Mouse (Mus musculus) spleen, adult 12 weeks (tissue): ENCODE data around the gene Gck.
A peak's percentile ranks its signal among the peaks of the same experiment; 100 is the strongest.
"Not testable (repeated sequence)": the region's sequence is repeated elsewhere in the genome, so short reads cannot be mapped to it uniquely, and the experiment has no call there.

Experiments
- DNase-seq: peaks from one replicate; pipeline ENCODE4 v3.0.0; 2022; ENCODE audit warnings: low spot score

Gene Gck

GRCm38 (mm10) chr11:5907096-5907495, 42.8 kb downstream of the Gck start:
- DNase-seq: no peak

DNA sequence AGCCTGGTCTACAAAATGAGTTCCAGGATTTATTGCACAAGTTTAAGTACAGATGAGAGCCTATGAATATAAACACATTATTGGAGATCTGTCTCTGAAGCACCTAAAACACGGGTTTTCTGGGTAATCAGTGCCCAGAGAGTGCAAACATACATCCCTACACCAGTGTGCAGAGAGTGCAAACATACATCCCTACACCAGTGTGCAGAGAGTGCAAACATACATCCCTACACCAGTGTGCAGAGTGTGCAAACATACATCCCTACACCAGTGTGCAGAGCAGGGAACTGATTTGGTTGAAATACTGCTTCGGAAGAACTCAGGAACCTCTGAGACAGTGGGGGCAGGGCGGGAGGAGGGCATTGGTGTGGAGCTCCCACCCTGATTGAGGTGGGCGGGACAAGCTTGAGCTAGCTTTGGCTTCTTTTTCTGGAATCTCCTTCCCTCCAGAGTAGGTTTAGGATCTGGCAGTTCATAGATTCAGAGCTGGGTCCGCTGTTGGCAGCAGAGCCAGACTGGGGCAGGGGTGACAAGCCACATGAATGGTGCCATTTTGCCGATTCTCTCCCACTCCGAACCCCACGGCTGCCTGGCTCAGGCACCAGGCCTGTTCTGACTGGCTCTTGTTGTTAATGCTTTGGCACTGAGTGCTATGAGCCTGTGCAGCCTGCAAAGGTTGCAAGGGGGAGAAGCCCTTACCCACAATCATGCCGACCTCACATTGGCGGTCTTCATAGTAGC, 43.9 kb downstream of the Gck start:
- DNase-seq: no peak

DNA sequence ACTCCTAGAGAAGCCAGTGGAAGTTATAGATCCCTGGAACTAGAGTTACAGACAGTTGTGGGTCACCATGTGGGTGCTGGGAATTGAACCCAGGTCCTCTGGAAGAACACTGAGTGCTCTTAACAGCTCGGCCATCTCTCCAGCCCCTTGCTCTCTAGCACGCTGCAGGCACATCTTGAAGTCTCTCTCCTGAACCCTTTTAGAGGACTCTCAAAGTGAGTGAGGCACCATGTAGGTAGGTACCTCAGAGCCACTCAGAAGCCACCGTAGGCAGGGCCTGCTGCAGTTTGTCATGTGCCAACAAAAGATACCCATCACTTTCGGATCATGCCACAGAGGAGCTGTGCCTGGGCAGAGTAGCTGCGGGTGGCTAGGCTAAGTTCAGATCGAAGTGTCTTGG, 45.0 kb downstream of the Gck start:
- DNase-seq: no peak

DNA sequence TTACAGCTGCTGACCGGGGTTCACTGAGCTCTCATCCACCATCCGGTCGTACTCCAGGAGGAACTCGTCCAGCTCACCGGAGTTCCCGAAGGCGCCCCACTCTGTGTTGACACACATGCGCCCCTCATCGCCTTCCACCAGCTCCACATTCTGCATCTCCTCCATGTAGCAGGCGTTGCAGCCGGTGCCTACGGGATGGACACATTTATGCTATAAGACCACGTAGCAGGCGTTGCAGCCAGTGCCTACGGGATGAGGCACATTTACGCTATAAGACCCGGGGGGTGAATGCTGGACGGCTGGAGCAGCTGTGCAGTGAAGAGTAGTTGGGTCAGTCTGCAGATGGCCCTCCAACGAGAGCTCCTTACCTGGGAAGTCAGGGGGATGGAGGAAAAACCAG, 45.5 kb downstream of the Gck start:
- no peak for DNase-seq

DNA sequence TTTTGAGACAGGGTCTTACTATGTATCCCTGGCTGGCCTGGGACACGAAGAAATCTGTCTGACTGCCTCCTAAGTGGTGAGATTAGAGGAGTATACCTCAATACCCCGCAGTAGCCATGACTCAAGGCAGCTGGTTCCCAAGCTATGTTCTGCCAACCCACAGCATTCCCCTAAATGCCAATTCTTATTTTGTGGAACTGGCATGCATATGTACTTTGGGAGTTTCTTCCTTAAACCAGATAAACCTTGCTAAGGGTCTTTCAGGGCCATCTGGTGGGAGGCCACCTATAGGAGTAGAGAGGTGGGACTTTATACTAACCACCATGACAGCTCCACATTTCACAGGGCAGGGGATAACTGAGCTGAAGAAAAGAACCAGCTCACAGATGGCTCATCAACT, 46.0 kb downstream of the Gck start:
- DNase-seq: no peak

DNA sequence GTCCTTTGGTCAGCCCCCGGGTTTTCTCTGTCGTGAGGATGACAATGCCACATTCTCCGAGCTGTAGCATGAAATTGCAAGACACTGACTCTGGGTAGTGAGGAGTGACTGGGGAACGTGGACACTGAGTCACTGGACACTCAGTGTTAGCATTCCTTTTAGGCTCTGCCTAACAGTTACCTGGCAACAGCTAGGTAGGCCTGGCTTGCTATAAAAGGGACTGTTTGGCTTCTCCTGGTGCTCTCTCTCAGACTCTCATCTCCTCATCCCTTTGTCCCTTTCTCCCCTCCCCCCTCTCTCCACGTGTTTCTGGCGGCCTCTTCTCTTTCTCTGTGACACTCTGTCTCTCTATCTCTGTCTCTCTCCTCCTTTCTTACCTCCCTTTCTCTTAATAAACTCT, 47.5 kb downstream of the Gck start:
- no peak for DNase-seq

DNA sequence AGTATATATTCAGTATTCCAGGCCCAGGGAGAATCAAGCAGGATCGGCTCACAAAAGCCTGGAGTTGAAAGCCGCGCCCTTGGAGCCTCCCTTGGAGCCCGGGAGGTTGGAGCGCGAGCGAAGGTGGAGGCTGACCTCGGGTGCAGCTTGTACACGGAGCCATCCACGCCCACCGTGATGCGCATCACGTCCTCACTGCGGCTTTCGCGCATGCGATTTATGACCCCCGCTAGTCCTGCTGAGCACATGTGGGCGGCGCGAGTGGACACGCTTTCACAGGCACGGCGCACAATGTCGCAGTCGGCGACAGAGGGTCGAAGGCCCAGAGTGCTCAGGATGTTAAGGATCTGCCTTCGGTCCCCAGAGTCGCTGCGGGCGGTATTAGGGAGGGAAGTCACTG, 47.9 kb downstream of the Gck start:
- no peak for DNase-seq

- no peak for DNase-seq
These were observed 48.6 kb downstream of the Gck start for GRCm38 (mm10) chr11:5901320-5901719.

- no peak for DNase-seq
These were observed 50.6 kb downstream of the Gck start for GRCm38 (mm10) chr11:5899286-5899685.

GRCm38 (mm10) chr11:5898531-5898930, 51.4 kb downstream of the Gck start, which contains the start of gene Myl7:
TSS of gene Myl7 (minus strand) at chr11:5898782.
- DNase-seq: no peak

GRCm38 (mm10) chr11:5897839-5898238, 52.0 kb downstream of the Gck start:
- no peak for DNase-seq

GRCm38 (mm10) chr11:5897230-5897629, 52.7 kb downstream of the Gck start:
- DNase-seq: no peak

GRCm38 (mm10) chr11:5893807-5894206, 56.1 kb downstream of the Gck start:
- DNase-seq: no peak

DNA sequence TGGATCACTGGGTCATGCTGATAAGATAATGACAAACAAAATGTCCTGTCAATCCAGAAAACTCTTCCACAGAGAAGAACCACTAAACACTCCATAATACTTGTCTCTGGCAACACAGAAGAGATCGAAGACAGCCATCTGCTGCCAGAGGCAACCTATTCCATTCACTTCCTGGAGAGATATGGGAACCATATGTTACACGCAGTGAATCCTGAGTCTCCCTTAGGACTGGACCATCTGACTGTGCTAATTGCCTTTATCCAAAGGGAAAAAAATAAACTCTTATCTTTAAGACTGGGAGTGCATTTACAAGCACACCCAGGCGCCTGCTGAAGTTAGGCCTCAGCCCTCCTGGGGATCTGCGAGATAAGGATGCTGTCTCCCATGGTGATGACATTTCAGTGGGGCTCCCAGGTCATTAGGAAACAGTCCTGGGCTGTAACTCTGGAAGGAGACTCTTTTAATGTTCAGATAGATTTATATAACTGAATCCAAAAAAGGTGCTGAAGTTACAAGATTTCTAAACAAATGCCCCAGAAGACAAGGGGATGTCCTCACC, 57.0 kb downstream of the Gck start:
- no peak for DNase-seq

DNA sequence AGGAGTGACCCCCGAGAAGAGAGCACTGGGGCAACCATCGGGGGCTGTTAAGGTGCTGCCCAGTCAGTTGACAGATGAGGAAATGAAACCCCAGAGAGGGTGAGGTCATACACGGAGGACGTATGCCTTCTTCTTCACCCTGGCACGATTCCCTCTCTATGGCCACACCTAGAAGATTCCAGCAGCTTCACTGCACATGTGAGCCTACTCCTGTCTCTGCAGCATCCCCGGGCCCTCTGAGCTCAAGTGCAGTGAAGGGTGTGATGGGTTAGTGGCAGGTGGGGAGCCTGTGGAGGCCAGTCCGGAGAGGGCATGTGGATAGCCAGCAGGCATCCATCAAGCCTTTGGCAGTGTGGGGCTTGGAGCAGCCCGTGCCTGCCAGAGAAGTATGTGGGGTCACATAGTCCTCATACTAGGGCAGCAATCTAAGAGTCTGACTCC, 57.7 kb downstream of the Gck start:
- DNase-seq: no peak

DNA sequence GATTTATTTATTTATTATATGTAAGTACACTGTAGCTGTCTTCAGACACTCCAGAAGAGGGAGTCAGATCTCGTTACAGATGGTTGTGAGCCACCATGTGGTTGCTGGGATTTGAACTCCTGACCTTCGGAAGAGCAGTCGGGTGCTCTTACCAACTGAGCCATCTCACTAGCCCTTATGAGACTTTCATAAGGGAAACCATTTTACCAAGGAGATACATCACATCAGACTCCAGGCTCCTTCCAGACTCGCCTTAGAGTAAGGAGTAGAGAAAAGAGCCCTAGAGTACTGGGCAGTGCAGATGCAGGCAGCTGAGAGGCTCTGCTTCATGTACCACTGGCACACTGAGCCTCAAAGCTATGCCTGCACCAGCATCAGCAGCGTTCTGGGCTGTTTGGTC, 61.3 kb downstream of the Gck start:
- DNase-seq: not testable (repeated sequence)

DNA sequence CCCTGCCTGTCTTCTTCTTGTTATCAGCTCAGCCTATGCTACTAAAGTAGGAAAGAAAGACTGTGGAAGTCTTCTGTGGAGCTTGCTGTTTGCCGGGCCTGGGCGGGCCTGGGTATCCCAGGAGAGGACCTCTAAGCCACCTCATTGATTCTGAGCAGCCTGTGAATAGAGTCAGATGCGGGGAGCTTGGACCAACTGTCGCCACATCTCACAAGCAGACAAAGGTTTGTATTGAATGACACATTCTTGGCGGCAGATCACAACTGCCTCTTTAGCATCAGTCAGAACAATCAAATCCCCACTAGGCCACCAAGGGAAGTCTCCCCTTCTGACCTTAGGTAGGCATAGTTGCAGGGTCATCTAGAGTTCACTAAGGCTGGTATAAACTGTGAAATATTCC, 62.6 kb downstream of the Gck start:
- DNase-seq: no peak

GRCm38 (mm10) chr11:5886187-5886586, 63.7 kb downstream of the Gck start:
- no peak for DNase-seq

GRCm38 (mm10) chr11:5882518-5882917, 67.4 kb downstream of the Gck start:
- no peak for DNase-seq

GRCm38 (mm10) chr11:5879905-5880304, 70.0 kb downstream of the Gck start:
- DNase-seq: peak; percentile 49

GRCm38 (mm10) chr11:5878661-5879060, 71.2 kb downstream of the Gck start:
- DNase-seq: no peak

- peak; percentile 93 for DNase-seq
These were observed 71.9 kb downstream of the Gck start, which contains the start of gene Pold2 for GRCm38 (mm10) chr11:5877921-5878526. TSS of gene Pold2 (minus strand) at chr11:5878292.

GRCm38 (mm10) chr11:5877421-5877820, 72.5 kb downstream of the Gck start:
- DNase-seq: no peak
